Mouse (Mus musculus) embryonic fibroblast, embryonic 13.5 days (primary cell): Measurements from ENCODE around the gene Kalrn. TPM values are rescaled to one million over a fixed set of nuclear protein-coding genes. Genes with fewer than 3 reads are reported as not detected.
A peak's percentile ranks its signal among the peaks of the same experiment; 100 is the strongest.

Experiments
- H3K27ac ChIP-seq: 2 replicates; pipeline ENCODE4 v1.5.1; 2012; ENCODE audit warnings: low read length, control low read depth, inconsistent platforms; ENCODE audit not compliant: insufficient read depth
- H3K4me1 ChIP-seq: 2 replicates; pipeline ENCODE4 v1.6.1; 2011; ENCODE audit warnings: low read length; ENCODE audit not compliant: control insufficient read depth, insufficient read depth
- H3K4me3 ChIP-seq: 2 replicates; pipeline ENCODE4 v1.5.1; 2011; ENCODE audit warnings: mild to moderate bottlenecking, control low read depth, low read length; ENCODE audit not compliant: insufficient read depth
- CTCF ChIP-seq: IDR thresholded peaks from 2 replicates; pipeline ENCODE4 v1.5.1; 2011; ENCODE audit warnings: mild to moderate bottlenecking, control low read depth, low read length, moderate library complexity, borderline replicate concordance; ENCODE audit not compliant: insufficient read depth
- POLR2A ChIP-seq: IDR thresholded peaks from 2 replicates; pipeline ENCODE4 v1.6.1; 2011; ENCODE audit warnings: low read depth, mild to moderate bottlenecking, control low read depth, low read length, moderate library complexity
- polyA plus RNA-seq: library from polyadenylated mRNA; stranded (reverse); fragments of >200 nt; gene quantifications from 2 replicates; pipeline ENCODE4 v1.2.4, GENCODE M21; 2011; ENCODE audit warnings: low read depth; ENCODE audit not compliant: missing spikeins, insufficient read length

The Kalrn gene
- polyA plus RNA-seq, 1 experiment: 25.5 TPM

DNA sequence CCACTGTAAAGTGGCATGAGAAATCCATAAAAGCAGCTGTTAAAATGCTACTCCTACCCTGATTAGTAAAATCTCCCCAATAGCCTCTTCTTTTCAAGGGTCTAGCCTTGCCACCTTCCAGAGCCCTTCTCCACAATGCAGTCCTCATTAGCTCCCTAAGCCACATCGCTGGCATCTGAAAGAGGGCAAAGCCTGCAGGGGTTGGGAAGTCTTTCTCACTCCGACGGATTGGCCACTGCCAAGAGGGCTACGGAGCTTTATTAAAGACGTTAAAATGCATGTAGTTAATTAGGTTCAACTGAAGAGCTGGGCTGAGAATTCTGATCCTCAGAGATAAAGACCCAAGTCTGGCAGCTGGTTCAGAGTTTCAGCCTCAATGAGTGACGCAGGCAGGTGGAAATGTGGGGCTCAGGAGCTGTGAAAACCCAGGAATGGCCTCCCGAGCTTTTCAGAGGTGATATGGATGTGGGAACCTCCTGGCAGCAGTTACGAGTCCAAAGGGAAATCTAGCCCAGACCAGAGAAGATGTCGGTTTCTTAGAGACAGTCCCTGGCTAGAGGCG is 569.7 kb downstream of the Kalrn start:
- H3K4me3 ChIP-seq: no peak overlapping the region
- TF ChIP-seq POLR2A: no peak
- no peak for TF ChIP-seq CTCF
- peaks cover 5% of the 10 kb centered on the region for H3K4me1 ChIP-seq
- no peak overlapping the region for H3K27ac ChIP-seq

DNA sequence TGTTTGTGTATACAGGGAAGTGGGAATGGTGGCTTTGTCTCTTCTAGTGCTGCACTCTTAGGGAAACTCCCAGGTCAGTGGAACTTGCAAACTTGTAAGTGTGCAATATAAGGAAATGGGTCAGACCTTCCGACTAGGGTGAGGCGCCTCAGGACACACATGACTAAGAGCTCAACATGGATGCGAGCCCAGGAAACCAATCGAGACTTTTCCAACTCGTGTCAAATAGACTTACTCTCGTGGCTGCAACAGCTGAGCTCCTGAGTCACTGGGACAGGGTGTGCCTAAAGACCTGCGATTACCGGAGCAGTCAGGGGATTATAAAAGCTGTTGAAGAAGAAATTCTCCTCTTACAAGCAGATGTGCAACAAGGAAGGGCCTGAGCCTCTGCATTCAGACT is 572.6 kb downstream of the Kalrn start:
- no peak overlapping the region for H3K4me3 ChIP-seq

DNA sequence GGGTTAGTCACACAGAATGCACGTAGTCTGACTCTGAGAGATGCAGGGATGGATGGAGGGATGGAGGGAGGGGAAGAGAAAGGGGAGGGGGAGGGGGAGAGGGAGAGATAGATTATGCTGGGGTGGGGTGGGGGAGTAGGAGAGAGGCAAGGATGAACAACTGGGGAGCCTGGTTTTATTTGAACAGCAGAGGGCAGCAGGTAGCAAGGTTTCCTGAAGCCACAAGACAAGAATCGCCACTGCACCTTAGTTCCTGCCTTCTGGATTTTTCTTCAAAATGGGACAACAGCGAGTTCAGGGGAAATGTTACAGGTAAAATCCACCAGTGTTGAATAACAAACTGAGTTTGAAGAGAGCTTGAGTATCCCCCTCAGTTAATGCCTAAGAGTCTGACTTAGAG is 573.9 kb downstream of the Kalrn start:
- no peak overlapping the region for H3K4me3 ChIP-seq
- H3K4me1 ChIP-seq: peaks cover 5% of the 10 kb centered on the region
- TF ChIP-seq POLR2A: no peak
- 0 out of 2 replicates have a peak, but pooled peaks have one; percentile 16 for TF ChIP-seq CTCF

More for the DNA sequence above, 572.6 kb downstream of the Kalrn start:
- Histone ChIP-seq H3K27ac (peak overlapping the region; percentile 43), H3K4me1 (peaks cover 5% of the 10 kb centered on the region)
- no peak for TF ChIP-seq CTCF
- no peak for TF ChIP-seq POLR2A

DNA sequence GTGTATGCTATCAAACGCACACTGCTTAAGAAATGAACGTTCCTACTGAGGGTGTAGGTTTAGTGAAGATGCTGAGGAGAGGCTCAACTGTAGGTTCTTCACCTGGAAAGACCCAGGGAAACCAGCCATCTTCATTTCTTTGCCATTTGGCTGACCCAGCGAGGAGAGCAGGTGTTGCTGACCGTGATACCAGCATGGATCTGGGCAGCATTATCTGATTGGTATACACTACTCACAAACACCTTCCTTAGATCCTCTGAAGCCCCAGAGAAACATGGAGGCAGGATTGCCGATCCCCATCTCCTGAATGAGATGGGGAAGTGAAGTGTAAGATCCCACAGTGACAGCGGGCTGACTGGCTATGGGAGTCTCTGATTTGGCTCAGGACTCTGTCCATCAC is 575.3 kb downstream of the Kalrn start:
- no peak overlapping the region for H3K27ac ChIP-seq
- TF ChIP-seq CTCF (no peak), POLR2A (no peak)

More for the DNA sequence above, 573.9 kb downstream of the Kalrn start:
- H3K27ac ChIP-seq: no peak overlapping the region

DNA sequence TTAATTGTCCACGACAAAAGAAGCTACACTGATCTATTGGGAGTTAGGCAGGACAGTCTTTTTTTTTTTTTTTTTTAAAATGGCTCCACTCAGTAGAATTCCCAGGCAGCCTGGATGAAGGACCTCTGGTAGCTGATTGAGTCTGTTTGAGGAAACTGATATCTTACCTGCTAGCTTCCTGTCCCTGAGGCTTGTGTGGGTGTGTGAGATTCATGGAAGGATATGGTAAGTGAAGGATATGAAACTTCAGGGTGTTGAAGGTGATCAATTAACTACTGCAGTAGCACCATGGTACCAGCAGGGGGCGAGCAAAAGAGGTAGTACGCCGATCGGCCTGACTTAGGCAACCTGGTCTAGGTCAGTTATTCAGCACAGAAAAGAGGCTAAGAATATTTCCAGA is 577.3 kb downstream of the Kalrn start:
- TF ChIP-seq POLR2A (no peak), CTCF (peak; percentile 85; the same call in 1 of the 2 replicates)
- no peak overlapping the region for H3K27ac ChIP-seq
- H3K4me3 ChIP-seq: no peak overlapping the region
- peaks cover 5% of the 10 kb centered on the region; the same call in 1 of the 2 replicates for H3K4me1 ChIP-seq

More for the DNA sequence above, 575.3 kb downstream of the Kalrn start:
- Histone ChIP-seq H3K4me1 (peaks cover 5% of the 10 kb centered on the region), H3K4me3 (no peak overlapping the region)

DNA sequence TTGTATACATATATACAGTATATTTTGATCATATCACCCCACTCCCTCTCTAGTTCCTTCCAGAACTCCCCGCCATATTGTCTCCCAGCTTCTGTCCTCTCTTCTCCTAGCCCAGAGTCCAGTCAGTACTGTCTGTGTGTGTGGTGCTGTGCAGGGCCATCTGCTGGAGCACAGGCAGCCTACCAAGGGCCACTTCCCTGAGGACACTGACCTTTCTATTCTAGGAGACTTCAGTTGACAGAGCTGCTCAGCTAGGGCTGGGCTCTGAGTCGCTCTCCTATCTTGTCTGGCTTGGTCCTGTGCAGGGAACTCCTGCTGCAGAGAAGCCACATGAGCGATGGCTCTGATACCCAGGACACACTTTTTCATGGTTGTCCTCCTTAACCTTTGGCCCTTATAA is 577.8 kb downstream of the Kalrn start:
- H3K4me1 ChIP-seq: peaks cover 4% of the 10 kb centered on the region; the same call in 1 of the 2 replicates
- TF ChIP-seq CTCF (no peak), POLR2A (no peak)
- no peak overlapping the region for H3K27ac ChIP-seq
- no peak overlapping the region for H3K4me3 ChIP-seq

DNA sequence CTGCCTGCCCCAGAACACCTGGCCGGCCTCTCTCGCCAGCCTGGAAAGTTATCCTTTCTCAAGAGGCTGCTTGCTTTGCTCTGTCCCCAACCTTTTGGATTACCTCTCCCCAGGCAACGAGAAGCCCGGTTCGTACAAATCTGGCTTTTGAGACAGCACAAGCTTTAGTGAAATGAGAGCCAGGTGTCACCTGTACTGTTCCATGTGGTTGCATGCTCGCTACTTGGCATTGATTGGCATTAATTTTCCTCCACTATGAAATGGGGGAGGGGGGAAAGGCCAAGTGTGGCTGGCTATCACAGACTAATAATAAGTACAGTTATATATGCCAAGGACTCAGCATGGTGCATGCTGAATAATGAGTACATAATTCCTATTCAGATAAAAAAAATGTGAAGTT is 579.0 kb downstream of the Kalrn start:
- no peak for TF ChIP-seq CTCF
- no peak for TF ChIP-seq POLR2A
- Histone ChIP-seq H3K4me1 (0 out of 2 replicates have a peak, but pooled peaks cover 2% of the 10 kb centered on the region), H3K4me3 (no peak overlapping the region), H3K27ac (no peak overlapping the region)

DNA sequence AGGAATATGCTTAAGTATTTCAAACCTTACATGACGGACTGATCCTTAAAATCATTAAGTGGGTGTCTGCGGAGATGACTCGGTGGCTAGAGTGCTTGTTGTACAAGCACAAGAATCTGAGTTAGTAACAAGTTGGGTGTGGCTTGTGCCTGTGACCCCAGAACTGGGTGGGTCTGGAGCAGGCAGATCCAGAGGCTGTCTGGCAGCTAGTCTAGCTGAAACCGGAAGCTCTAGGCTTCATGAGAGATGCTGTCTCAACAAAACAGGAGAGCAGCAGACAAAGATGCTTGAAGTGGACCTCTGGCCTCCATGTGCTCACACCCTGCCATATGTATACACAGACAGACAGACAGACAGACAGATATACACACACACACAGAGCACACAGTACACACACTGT is 582.6 kb downstream of the Kalrn start:
- H3K4me1 ChIP-seq: 0 out of 2 replicates have a peak, but pooled peaks cover 2% of the 10 kb centered on the region
- no peak overlapping the region for H3K4me3 ChIP-seq
- TF ChIP-seq CTCF (no peak), POLR2A (no peak)

DNA sequence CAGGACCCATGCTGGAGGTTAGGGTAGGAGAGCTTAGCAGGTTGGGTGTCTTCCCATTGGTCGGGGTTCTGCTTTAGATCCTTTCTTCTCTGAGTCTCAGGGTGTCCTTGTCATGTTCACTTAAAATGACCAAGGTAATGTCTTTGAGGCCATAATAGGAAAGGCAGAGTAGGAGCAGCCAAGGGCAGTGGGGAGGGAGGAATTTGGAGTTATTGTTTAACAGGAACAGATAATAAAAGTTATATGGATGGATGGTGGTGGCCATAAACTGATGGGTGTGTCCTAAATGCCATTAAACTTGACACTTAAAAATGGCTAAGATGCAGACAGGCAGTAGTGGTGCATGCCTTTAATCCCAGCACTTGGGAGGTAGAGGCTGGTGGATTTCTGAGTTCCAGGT is 584.2 kb downstream of the Kalrn start:
- TF ChIP-seq POLR2A (no peak), CTCF (no peak)
- no peak overlapping the region for H3K27ac ChIP-seq
- H3K4me1 ChIP-seq: 0 out of 2 replicates have a peak, but pooled peaks cover 2% of the 10 kb centered on the region
- H3K4me3 ChIP-seq: no peak overlapping the region

More for the DNA sequence above, 582.6 kb downstream of the Kalrn start:
- H3K27ac ChIP-seq: no peak overlapping the region

DNA sequence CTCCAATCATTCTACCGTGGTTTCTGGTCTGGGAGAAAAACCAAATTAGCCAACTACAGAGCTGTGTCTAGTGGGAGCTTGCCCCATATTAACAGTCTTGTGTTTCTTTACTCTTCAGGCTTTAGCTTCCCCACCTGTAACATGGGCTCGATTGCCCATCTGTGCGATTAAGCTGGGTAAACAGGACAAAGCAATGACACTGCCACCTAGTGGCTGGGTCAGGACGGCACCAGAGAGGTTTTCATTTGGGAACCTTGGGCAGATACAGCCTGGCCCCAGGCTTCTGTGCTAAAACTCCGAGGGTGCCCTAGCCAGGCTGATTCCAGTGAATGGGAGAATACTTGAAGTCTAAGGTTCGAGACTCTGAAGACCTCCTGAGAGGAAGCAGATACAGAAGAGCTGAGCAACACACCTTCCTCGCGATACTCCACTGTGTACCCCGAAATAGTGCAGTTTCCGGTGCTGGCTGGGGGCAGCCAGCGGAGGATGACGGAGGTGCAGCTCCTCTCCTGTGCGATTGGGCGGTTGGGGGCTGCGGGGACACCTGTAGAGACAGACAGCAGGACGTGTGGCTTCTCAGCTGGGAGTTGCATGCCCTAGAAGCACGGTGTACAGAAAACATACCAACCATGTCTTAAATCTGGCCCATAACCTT is 584.8 kb downstream of the Kalrn start:
- Histone ChIP-seq H3K27ac (no peak overlapping the region), H3K4me1 (0 out of 2 replicates have a peak, but pooled peaks cover 2% of the 10 kb centered on the region), H3K4me3 (no peak overlapping the region)
- TF ChIP-seq CTCF: peak; percentile 82; the same call in 1 of the 2 replicates
- no peak for TF ChIP-seq POLR2A

DNA sequence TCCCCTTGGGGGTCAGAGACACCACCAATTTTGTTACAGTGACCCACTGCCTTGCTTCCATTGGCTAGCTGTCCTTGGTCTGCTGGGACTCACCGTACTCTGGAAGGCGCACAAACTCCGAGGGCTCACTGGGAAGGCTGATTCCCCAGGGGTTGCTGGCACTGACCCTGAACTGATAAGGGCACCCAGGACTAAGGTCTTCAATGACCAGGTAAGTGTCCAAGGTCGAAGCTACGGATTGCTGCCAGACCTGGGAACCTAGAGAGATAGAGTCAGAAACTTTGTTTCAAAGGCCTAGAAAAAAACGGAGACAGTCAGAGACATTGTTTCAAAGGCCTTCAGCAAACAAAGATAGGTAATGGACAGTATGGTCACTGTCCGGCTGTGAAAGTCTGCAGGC is 586.3 kb downstream of the Kalrn start:
- H3K4me3 ChIP-seq: no peak overlapping the region
- no peak overlapping the region for H3K27ac ChIP-seq
- TF ChIP-seq CTCF (no peak), POLR2A (no peak)
- 0 out of 2 replicates have a peak, but pooled peaks cover 2% of the 10 kb centered on the region for H3K4me1 ChIP-seq
